Mouse (Mus musculus): ENCODE measurements at regions not wholly inside any gene's neighbourhood (a gene's known extent, or its start where the extent isn't known, plus 50 kb on each side); places are given as distances from the start of the nearest gene placed in this dataset.

- no peak for DNase-seq
These were observed 592.5 kb downstream of the Etv1 start for GRCm38 (mm10) chr12:39371480-39372245.

GRCm38 (mm10) chr12:39373721-39374120, 594.5 kb downstream of the Etv1 start:
- DNase-seq: no peak
